Mouse (Mus musculus) heart, postnatal 14 days (tissue): ENCODE results near the gene Dlk2. TPM values are rescaled to one million over a fixed set of nuclear protein-coding genes. Genes with fewer than 3 reads are reported as not detected.

Experiments used
- DNase-seq, 2 experiments: peaks; one replicate each; pipeline ENCODE4 v3.0.0; 2021 to 2022
- intact Hi-C: fragments of 180-260 bp; cut with DNase I; formaldehyde crosslinking; loops from one replicate; pipeline ENCODE4 v1.15.1; 2025
- total RNA-seq, 2 experiments: library from RNA; stranded (reverse); gene quantifications; 2 replicates each; pipeline ENCODE4 v1.2.3; 2021

The Dlk2 gene
- total RNA-seq, 2 experiments from 2014 or later: 0.68 to 0.84 TPM

DNA sequence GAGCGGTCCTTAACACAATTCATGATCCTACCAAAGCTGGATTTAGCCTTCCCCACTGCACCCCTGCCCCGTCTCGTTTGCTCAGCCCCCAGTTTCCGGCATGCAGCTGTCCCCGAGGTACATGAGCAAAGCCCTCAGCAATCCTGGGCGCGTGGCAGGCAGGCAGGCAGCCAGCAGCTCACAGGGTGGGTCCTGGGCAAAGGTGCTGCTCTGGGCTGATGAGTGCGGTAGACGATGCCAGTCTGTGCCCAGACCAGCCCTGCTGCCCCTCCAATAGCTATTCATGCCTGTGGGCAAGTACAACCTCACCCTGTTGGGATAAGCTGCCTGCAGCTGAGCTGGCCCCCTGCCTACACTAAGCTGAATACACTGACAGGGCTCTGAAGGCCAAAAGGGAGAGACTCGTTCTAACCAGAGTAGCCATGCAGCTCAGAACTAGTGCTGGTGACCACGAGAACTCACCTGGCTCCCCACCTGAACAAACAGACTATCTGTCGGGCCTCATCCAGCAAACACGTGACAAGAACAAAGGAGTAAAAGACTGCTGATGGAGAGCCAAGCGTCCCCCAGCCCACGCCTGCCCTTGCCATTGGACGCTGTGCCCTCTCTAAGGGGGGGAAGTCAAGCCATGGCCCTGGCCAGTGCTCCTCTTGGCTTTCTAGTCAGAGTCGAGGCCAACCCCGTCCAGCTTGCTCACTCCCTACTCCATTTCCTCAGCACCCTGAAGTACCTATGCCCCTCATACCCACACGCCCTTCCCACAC is 27.3 kb upstream of the Dlk2 start:
- DNase-seq: peak; percentile 57 to 75
- intact Hi-C loops: loop anchor here (5.0 kb wide), 1 partner anchor 117 kb away; no protein-coding TSS in a partner anchor

DNA sequence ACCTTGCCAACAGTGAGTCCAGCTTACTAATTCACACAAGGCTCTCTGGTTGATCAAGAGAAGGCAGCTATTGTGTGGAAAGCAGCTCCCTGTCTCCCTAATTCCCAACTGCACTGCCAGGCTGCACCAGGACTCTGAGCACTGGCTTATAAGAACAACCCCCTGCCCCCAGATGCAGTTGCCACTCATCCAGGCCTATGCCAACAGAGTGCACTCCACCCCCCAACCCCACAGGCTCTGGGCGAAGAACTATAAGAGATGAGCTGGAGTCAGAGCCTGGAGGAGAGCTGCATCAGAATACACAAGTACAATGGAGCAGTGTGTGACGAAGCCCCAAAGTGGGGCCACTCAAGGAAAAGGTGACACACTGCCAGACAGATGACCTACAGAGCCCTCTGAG is 25.2 kb upstream of the Dlk2 start:
- no peak for DNase-seq
- intact Hi-C loops: no loop called here

DNA sequence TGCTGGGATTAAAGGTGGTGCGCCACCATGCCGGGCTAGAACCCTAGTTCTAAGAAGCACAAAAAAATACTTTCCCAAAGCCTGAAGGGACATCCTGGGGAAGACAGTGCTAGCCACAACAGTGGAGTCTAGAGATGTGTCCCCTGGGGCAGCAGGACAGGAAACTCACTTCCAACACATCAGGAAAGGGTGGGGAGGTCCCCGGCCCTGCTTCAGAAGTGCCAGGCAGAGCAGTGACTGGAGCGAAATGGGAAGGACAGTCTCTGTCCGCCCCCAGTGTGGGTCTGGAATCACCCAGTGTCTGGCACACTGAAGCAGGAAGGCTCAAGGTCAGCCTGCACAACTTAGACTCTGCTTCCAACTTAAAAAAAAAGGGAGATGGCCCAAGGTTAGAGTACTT is 24.5 kb upstream of the Dlk2 start:
- DNase-seq: peak; percentile 42 to 47

DNA sequence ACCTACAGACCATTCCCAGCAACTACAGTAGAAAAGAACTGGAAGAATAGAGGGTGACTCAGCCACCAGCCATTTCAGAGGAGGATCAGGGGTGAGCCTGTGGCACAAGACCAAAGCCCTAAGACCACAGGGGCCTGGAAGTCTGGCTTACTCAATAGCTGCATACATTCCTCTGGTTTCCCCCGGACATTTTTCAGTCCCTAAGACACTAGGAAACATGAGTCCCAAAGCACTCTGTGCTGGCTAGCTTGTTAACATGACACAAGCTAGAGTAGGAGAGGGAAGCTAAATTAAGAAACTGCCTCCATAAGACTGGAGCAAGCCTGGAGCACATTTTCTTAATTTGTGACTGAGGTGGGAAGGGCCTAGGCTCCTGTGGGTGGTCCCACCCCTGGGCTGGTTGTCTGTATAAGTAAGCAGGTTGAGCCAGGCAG is 23.4 kb upstream of the Dlk2 start:
- intact Hi-C loops: no loop called here
- no peak for DNase-seq

More for the DNA sequence above, 24.5 kb upstream of the Dlk2 start:
- intact Hi-C loops: no loop called here

DNA sequence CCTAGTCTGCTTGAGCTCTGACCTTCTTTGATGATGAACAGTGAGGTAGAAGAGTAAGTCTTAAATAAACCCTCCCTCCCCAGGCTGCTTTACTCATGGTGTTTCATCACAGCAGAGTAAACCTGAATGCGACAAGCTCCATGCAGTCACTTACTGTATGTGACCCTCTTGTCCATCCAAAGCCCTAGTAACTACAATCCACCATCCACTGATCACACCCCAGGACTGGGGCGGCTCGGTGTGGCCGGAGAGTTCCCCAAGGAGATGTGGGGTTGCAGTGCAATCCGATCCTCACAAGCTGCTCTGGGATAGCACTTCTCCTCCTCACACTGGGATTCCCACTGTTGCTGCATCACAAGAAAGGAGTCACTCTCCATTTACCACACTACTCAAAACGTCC is 22.8 kb upstream of the Dlk2 start:
- DNase-seq: no peak
- intact Hi-C loops: no loop called here

DNA sequence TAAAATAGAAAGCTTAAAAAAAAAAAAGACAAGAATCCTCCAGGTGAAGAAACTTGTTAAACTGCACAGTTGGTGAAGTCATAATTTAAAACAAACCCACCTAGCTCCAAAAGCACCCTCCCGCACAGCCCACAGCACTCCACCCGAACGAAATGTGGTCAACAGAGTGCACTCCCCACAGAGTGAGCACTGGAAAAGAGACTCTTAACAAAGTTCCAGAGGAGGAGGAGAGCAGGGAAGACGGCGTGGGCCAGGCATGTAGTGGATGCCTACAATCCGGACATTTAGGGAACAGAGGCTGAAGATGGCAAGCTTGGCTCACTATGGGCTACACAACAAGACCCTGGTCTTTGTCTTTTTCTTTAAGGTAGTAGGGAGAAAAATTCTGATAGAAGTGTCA is 22.2 kb upstream of the Dlk2 start:
- intact Hi-C loops: no loop called here

DNA sequence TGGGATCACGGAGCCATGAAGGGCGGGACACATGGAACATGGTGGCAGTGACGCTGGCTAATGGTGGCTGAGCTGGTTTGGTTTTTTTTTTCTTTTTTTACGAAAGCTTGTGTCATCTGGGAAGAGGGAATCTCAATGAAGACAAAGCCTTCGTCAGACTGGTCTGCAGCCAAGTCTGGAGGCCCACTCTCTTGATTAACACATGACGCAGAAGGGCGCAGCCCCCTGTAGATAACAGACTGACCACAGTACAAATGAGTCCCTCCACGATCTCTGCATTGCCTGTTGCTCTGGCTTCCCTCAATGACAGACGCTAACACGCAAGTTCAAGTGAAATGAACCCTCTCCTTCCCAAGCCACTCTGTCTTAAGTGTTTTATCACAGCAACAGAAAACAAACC is 21.7 kb upstream of the Dlk2 start:
- DNase-seq: no peak
- intact Hi-C loops: no loop called here

More for the DNA sequence above, 22.2 kb upstream of the Dlk2 start:
- DNase-seq: no peak

DNA sequence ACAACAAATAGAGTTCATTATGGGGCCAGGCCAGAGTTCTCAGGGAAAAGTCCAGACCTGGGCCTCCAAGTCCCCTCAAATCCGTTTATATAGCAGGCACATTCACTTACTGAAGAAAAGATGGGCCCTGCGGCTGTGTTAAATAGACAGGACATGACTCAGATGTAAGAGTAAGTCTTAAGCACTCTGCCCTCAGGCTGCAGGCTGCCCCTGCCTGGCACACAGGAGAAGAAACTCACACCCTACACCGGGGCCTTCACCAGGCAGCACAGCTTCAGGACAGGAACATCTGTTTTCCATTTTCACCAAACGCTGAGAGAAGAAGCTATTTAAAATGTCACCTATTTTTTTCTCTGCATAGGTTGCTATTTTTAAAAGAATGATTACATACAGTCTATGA is 19.6 kb upstream of the Dlk2 start:
- intact Hi-C loops: no loop called here
- no peak for DNase-seq

DNA sequence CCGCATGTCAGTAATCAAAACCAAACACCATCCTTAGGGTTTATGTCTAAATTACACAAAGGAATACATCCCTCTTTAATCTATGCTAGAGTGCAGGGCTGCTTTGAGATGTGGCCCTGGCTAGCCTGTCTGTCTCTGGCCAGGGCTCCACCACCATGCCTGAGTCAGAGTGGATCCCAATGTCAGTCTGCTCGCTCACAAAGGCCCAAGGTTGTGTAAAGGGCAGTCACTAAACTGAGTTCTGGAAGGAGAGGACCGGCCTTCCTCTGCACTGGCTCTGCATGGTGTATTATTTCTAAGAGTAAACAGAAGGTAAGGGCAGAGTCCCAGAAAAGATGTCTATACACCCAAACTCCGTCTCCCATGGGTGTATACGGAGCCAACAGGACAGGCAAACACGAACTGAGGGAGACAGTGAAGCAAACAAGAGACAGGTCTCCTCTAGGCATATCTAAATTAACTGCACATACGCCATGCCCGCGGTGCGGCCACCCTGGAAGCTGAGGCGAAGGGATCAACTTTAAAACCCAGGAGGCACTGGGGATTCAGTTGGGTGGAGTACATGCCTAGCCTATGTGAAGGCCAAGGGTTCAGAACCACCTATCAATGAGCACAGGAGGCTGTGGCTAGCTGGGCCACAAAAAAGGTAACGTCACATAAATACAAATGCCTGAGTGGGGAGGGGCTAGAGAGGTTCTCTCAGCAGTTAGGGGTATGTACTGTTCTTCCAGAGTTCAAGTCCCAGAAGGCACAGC is 19.0 kb upstream of the Dlk2 start:
- no peak for DNase-seq
- intact Hi-C loops: no loop called here

DNA sequence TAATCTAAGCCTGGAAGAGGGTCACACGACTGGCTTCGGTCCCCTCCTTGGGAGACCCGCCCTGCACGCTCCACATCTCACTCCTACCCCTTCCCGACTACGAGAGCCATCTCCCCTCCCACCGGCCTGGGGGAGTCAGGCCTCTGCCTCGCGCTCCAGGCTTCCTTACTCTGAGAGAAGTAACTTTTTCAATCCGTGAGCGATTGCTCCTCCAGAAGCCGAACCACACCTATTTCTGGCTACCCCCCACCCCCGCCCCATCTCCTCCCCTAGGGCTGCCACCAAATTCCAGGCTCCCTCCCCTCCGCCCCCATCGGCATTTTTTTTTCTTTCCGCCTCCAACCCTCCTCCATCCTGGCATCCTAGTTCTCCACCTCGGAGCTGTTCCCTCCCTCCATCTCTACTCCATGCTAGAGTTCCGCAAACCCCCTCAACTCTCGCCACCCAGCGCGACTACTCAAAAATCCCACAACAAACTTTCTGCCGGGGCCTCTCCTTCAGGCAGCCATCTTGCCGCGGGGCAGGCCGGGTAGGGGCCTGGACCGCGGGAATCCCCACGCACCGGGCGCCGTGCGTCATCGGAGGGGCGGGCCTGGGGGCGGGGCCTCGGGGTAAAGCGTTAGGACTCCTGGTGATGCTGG is 14.6 kb upstream of the Dlk2 start, which contains the start of gene Tjap1:
Gene Tjap1 (minus strand): TSS at position 544 of the 641 bp plus-strand sequence.
- intact Hi-C loops: no loop called here

DNA sequence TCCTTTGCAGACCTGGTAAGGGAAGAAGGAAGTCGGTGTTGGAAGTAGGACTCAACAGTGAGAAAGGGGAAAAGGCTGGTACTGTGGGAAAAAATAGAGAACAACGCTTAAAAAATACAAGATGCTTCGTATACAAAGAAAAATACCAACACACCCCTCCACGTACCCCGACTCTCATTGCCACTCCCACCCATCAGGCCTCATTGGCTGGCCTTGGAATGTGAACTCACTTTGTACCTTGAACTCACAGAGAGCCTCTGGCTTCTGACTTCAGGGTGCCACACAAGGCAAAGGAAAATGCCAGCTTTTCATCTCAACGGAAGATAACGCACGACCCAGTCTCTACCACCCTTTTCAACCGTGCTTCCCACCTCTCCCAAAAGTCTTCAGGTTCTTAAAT is 14.1 kb upstream of the Dlk2 start:
- intact Hi-C loops: no loop called here
- DNase-seq: no peak

More for the DNA sequence above, 14.6 kb upstream of the Dlk2 start, which contains the start of gene Tjap1:
- DNase-seq: peak; percentile 89 to 91

DNA sequence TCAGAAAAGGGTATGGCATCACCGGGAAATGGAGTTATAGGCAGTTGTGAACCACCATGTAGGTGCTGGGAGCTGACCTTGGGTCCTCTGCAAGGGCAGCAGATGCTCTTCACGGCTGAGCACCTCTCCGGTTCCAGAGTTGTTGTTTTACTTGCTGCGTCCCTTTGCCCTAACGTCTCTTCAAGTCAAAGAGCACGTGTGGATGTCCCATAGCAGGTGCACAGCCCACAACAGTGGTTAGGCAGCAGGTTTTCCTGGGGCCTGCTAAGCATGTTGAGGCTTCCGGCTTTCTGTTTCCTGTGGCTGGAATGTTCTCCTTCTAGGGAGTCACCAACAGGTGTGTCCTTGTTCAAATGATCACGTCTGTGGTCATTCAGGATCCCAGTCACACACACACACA is 13.3 kb upstream of the Dlk2 start:
- DNase-seq: no peak
- intact Hi-C loops: no loop called here

DNA sequence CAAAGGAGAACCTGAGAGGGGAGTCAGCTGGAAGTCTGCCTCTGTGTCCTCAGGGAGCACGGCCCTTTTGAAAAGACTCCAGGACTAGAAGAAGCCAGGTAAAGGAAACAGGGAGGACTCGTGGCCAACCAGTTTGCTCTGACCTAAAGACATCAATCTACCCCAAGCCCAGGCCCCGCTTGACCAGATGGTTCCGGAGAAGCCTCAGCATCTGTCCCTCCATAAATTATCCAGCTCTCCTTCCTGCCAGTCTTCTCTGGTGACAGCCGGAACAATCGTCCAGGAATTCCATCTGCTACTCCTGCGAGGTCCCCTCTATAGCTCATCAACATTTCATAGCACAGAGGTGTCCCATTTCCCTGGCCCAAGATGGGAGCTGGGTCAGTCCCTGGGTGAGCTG is 12.6 kb upstream of the Dlk2 start:
- no peak for DNase-seq
- intact Hi-C loops: no loop called here

DNA sequence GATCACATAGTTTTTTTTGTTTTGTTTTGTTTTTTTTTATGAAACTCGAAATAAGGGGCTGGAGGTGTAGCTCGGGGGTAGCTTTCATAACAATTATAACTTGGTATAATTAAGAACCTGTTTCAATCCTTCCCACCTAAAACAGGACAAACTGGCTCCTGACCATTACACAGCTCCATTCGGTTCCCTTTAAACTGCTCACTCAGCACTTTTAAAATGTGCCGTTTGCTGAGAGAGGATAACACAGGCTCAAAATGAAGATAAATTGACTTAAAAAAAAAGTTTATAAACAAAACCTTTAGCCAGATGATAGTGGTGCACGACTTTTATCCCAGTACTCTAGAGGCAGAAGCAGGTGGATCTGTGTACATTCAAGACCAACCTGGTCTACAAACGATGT is 11.8 kb upstream of the Dlk2 start:
- DNase-seq: no peak
- intact Hi-C loops: no loop called here

DNA sequence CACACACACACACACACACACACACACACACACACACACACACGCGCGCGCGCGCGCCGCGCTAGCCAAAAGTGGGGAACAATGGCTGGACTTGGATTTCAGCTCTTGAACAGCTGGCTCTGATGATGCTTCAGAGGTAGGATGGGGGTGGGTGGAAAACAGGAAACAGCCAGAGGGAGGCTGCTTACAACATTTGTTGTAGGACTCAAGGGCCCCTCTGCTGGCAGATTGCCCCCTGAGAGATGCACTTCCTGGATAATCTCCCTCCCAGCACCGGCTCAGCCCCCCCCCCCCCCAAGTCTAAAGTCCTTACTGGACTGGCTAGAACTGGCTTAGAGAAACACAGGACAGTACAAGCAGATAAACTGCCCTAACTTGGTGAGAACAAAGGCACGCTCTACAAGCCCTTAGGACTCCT is 9.5 kb upstream of the Dlk2 start:
- intact Hi-C loops: no loop called here
- peak; percentile 77 to 80 for DNase-seq

DNA sequence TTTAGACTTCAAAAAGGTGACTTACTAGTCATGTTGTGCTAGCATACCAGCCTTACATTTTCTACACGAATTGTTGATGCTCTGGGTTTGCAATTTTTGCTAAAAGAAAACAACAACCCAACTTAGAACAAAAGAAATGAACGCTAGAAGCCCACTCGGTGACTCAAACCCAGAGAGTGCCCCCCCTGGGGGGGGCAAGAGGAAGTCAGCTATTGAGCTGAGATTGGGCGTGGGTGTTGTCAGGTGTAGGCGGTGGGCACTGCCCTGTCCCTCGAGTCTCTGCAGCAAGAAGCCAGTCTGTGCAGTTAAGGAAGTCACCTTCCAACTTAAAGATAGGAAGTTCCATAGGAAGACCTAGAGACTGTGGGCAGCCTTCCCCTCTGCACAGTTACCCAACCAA is 620 bp upstream of the Dlk2 start:
- DNase-seq: no peak
- intact Hi-C loops: loop anchor here (5.0 kb wide), 1 partner anchor 564 kb away; the partner anchor contains the start of gene 1600014C23Rik

DNA sequence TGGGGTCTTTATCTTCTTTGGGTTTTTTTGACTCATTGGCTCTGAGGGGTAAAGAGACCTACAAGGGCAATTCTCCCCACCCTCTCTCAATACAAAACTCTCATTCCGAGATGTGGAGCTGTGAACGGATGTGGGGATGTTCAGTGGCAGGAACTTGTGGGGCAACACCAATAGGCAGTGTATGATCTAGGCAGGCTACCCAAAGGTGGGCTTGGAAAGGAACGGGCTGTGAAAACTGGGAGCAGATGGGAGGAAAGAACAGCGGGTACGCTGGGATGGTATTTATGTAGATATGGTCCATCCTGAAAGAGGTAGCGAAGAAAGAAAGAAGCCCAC is 225 bp upstream of the Dlk2 start:
- intact Hi-C loops: loop anchor here (5.0 kb wide), 1 partner anchor 565 kb away; the partner anchor contains the start of gene 1600014C23Rik

DNA sequence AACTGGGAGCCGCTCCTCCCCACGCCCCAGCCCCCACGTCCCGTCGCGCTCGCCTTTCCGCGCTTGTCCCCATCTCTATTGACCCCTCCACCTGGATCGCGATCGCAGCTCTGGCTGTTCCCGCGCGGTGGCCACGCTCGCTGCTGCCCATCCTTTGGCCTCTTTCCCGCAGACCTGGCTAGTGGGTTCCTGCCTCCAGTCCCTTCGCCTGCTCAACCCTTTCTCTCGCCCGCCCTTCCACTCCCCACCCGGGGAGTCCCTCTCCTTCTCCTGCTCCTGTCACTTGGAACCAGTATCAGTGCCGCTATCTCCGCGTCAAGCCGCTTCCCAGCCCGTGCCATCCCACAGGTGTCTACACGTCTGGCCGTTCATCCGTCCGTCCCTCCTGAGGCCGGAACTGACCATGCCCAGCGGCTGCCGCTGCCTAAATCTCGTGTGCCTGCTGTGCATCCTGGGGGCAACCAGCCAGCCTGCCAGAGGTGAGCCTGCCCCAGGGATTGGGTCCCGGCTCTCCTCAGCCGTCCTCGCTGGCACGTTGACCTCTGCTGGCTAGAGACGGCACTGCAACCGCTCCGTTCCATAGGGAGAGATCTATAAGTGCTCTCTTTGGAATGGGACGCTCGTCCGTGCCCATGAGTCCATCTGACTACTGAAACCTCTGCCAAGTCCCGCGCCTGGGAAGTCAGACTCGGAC is 1.1 kb downstream of the Dlk2 start:
- peak; percentile 85 to 91 for DNase-seq
- intact Hi-C loops: loop anchor here (1.0 to 5.0 kb wide), 2 partner anchors 32 to 566 kb away; partner anchors contain the start of gene 1600014C23Rik

More for the DNA sequence above, 225 bp upstream of the Dlk2 start:
- no peak for DNase-seq

DNA sequence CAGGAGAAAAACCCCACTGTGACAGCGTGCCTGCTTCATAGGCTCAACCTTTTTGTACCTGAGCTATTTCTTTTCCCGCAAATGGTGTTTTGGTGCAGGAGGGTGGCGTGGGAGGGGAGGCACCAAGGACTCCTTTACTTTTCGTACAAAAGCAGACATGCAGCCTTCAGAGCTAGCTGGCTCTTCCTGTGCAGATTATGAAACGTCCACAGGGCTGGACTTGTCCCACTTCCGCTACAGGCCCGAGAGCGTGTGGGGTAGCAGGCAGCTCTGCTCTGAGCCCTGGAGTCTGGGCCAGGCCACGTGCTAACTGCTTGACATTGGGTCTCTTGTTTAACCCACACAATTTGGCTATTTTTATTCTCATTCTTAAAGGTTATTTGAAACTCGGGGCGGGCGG is 4.7 kb downstream of the Dlk2 start:
- intact Hi-C loops: no loop called here
- DNase-seq: no peak

DNA sequence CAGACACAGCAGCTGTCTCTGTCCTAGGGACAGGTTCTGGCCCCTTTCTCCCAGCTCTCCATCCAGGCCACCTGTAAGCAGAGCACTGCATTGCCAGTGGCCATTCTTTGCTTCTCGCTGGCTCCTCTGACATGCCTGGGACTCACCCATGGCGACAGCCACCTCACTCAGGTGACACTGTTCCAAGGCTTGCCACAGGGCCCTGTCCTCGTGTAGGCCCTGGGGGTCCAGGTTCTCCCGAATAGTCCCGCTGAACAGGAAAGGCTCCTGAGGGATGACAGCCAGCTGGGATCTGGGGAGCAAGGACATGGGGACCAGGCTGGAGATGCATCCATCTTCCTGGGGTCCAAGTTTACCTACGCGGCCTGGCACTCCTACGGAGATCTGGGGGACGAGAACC is 7.0 kb downstream of the Dlk2 start:
- DNase-seq: no peak
- intact Hi-C loops: no loop called here

DNA sequence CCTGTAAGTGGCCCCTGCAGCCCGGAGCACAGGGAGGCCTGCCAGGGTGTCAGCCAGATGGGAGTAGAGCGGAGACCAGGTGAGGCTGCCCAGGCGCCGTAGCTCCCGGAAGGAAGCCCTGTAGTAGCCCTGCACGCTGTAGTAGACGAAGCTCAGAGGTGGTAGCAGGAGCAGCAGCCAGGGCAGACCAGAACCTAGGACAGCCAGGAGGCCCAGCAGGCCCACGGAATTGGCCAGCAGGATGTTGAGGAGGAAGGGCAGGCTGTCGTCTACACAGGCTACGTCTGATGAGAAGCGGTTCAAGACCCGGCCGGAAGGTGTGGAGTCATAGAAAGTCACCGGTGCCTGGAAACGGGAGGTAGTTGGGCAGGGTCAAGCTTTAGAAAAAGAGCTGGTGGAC is 9.7 kb downstream of the Dlk2 start:
- DNase-seq: no peak
- intact Hi-C loops: no loop called here
